Mouse (Mus musculus): ENCODE data around the gene Scn1b. TPM values are rescaled to one million over a fixed set of nuclear protein-coding genes. Genes with fewer than 3 reads are reported as not detected.

Scn1b gene
- polyA plus RNA-seq (2012; rRNA removed) = 41.6 and 48.4 TPM in 2 replicates

GRCm38 (mm10) chr7:31126851-31127724 lies at the start of gene Scn1b:
Gene Scn1b, minus strand, starts transcription at chr7:31127003.
- TF ChIP-seq POLR2A (IDR thresholded peaks at IDR 0.05; ENCODE audit: low read depth, low read length) = no peak
- no peak for TF ChIP-seq CTCF (IDR thresholded peaks at IDR 0.05; ENCODE audit: extremely low read depth, insufficient read depth, insufficient read length, insufficient replicate concordance)
- Histone ChIP-seq H3K4me1 (ENCODE audit: control insufficient read depth, insufficient read depth, insufficient read length) (peaks cover 10% of the 10 kb centered on the region), H3K27me3 (ENCODE audit: control insufficient read depth, insufficient read depth, low read length) (peaks cover 7% of the 10 kb centered on the region), H3K4me3 (ENCODE audit: extremely low read depth, insufficient read depth, insufficient read length) (peak within 1 kb of the TSS; percentile 47), H3K27ac (ENCODE audit: insufficient read depth, low read length) (0 out of 2 replicates have a peak within 1 kb of the TSS, but pooled peaks have one; percentile 27), H3K36me3 (ENCODE audit: control insufficient read depth, insufficient read depth, low read length) (peaks cover 25% of the 10 kb centered on the region)
- DNase-seq (ENCODE audit: low read depth in 1 of 2, low spot score in 2 of 2) = no peak
- WGBS = 5% methylated on average over 48 of the region's 60 CpGs

GRCm38 (mm10) chr7:31175096-31175495 lies 48.3 kb upstream of the Scn1b start:
- no peak overlapping the region for H3K4me3 ChIP-seq (ENCODE audit: extremely low read depth, insufficient read depth, insufficient read length)
- no peaks in the 10 kb centered on the region for H3K27me3 ChIP-seq (ENCODE audit: control insufficient read depth, insufficient read depth, low read length)
- no peak for DNase-seq (ENCODE audit: low read depth in 1 of 2, low spot score in 2 of 2)
- H3K27ac ChIP-seq (ENCODE audit: insufficient read depth, low read length) = no peak overlapping the region
- WGBS = 81% methylated on average over 3 of the region's 3 CpGs
- TF ChIP-seq POLR2A (IDR thresholded peaks at IDR 0.05; ENCODE audit: low read depth, low read length) (no peak), CTCF (IDR thresholded peaks at IDR 0.05; ENCODE audit: extremely low read depth, insufficient read depth, insufficient read length, insufficient replicate concordance) (no peak)
- H3K36me3 ChIP-seq (ENCODE audit: control insufficient read depth, insufficient read depth, low read length) = no peaks in the 10 kb centered on the region
- H3K4me1 ChIP-seq (ENCODE audit: control insufficient read depth, insufficient read depth, insufficient read length) = no peaks in the 10 kb centered on the region; the same call in 1 of the 2 replicates

DNA sequence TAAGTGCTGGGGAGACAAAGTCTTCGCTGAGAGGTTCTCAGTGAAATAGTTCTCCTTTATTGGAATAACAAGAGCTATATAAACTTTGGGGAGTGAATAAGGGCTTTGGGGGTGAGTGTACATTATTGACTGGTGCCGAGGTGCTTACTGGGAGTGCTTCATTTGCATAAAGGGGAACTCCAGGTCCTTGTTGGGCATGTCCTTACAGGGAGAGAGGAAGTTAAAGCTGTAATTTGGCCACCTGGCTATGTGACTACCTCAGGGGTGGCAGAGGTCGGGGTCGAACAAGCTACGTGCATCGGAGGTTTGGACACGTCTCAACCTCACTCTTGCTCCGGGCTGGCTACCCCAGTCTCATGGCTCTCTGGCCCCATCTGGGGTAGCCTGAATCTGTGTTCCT lies 47.7 kb upstream of the Scn1b start:
- DNase-seq (ENCODE audit: low read depth in 1 of 2, low spot score in 2 of 2) = no peak
- WGBS = 33% methylated on average over 8 of the region's 8 CpGs
- no peak overlapping the region for H3K27ac ChIP-seq (ENCODE audit: insufficient read depth, low read length)
- no peaks in the 10 kb centered on the region for H3K36me3 ChIP-seq (ENCODE audit: control insufficient read depth, insufficient read depth, low read length)
- no peak overlapping the region for H3K4me3 ChIP-seq (ENCODE audit: extremely low read depth, insufficient read depth, insufficient read length)
- no peak for TF ChIP-seq CTCF (IDR thresholded peaks at IDR 0.05; ENCODE audit: extremely low read depth, insufficient read depth, insufficient read length, insufficient replicate concordance)
- no peak for TF ChIP-seq POLR2A (IDR thresholded peaks at IDR 0.05; ENCODE audit: low read depth, low read length)
- H3K4me1 ChIP-seq (ENCODE audit: control insufficient read depth, insufficient read depth, insufficient read length) = no peaks in the 10 kb centered on the region; the same call in 1 of the 2 replicates
- no peaks in the 10 kb centered on the region for H3K27me3 ChIP-seq (ENCODE audit: control insufficient read depth, insufficient read depth, low read length)

DNA sequence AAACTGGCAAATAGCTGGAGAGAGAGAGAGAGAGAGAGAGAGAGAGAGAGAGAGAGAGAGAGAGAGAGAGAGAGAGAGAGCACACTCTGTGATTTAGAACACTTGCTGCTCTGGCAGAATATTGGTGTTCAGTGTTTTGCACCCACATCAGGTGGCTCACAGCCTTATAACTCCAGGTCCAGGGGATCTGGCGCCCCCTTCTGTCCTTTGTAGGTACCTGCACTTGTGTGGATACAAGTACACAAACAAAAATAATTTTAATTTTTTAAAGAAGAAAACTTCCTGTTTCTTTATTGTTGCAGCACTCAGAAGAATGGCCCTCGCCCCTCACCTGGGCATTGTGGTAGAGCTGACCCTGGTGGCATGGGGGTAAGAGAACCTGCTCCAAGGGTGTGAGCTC lies 45.4 kb upstream of the Scn1b start:
- no peak for TF ChIP-seq POLR2A (IDR thresholded peaks at IDR 0.05; ENCODE audit: low read depth, low read length)
- TF ChIP-seq CTCF (IDR thresholded peaks at IDR 0.05; ENCODE audit: extremely low read depth, insufficient read depth, insufficient read length, insufficient replicate concordance) = peak; percentile 72; the same call in 1 of the 2 replicates

GRCm38 (mm10) chr7:31170520-31170919 lies 43.7 kb upstream of the Scn1b start:
- DNase-seq (ENCODE audit: low read depth in 1 of 2, low spot score in 2 of 2) = no peak
- H3K36me3 ChIP-seq (ENCODE audit: control insufficient read depth, insufficient read depth, low read length) = no peaks in the 10 kb centered on the region
- no peaks in the 10 kb centered on the region for H3K27me3 ChIP-seq (ENCODE audit: control insufficient read depth, insufficient read depth, low read length)
- 91% methylated on average over 9 of the region's 9 CpGs for WGBS
- H3K4me3 ChIP-seq (ENCODE audit: extremely low read depth, insufficient read depth, insufficient read length) = no peak overlapping the region
- no peak overlapping the region for H3K27ac ChIP-seq (ENCODE audit: insufficient read depth, low read length)
- no peaks in the 10 kb centered on the region; the same call in 1 of the 2 replicates for H3K4me1 ChIP-seq (ENCODE audit: control insufficient read depth, insufficient read depth, insufficient read length)
- no peak for TF ChIP-seq POLR2A (IDR thresholded peaks at IDR 0.05; ENCODE audit: low read depth, low read length)
- no peak for TF ChIP-seq CTCF (IDR thresholded peaks at IDR 0.05; ENCODE audit: extremely low read depth, insufficient read depth, insufficient read length, insufficient replicate concordance)

More for the DNA sequence above, 45.4 kb upstream of the Scn1b start:
- peak in 1 of 2 experiments; percentile 65 for DNase-seq (ENCODE audit: low read depth in 1 of 2, low spot score in 2 of 2)
- no peak overlapping the region for H3K4me3 ChIP-seq (ENCODE audit: extremely low read depth, insufficient read depth, insufficient read length)
- H3K27ac ChIP-seq (ENCODE audit: insufficient read depth, low read length) = no peak overlapping the region
- H3K36me3 ChIP-seq (ENCODE audit: control insufficient read depth, insufficient read depth, low read length) = no peaks in the 10 kb centered on the region
- WGBS = 14% methylated on average over 2 of the region's 2 CpGs
- no peaks in the 10 kb centered on the region for H3K27me3 ChIP-seq (ENCODE audit: control insufficient read depth, insufficient read depth, low read length)
- H3K4me1 ChIP-seq (ENCODE audit: control insufficient read depth, insufficient read depth, insufficient read length) = no peaks in the 10 kb centered on the region; the same call in 1 of the 2 replicates

DNA sequence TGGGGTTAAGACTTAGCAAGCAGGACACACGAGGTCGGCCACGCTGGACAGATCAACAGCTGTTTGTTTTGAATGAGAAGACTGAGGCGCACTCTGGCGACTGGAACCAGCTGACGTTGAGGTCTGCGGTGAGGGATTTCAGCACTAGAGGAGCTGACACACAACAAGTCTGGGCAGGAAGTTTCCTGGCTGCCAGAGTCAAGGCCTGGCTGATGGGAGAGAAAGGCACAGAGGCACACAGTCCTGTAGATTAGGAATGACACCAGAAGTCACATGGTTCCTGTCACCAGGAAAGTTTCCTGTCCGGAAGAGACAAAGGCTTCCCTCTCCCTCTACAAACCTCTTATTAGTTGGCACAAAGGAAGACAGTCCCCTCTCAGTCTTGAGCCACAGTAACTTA lies 41.6 kb upstream of the Scn1b start:
- 7% methylated on average over 8 of the region's 8 CpGs for WGBS
- no peak overlapping the region for H3K27ac ChIP-seq (ENCODE audit: insufficient read depth, low read length)

More for the DNA sequence above, 41.6 kb upstream of the Scn1b start:
- no peaks in the 10 kb centered on the region for H3K36me3 ChIP-seq (ENCODE audit: control insufficient read depth, insufficient read depth, low read length)
- H3K4me1 ChIP-seq (ENCODE audit: control insufficient read depth, insufficient read depth, insufficient read length) = peaks cover 5% of the 10 kb centered on the region; the same call in 1 of the 2 replicates
- no peak overlapping the region for H3K4me3 ChIP-seq (ENCODE audit: extremely low read depth, insufficient read depth, insufficient read length)
- TF ChIP-seq CTCF (IDR thresholded peaks at IDR 0.05; ENCODE audit: extremely low read depth, insufficient read depth, insufficient read length, insufficient replicate concordance) (no peak), POLR2A (IDR thresholded peaks at IDR 0.05; ENCODE audit: low read depth, low read length) (no peak)
- DNase-seq (ENCODE audit: low read depth in 1 of 2, low spot score in 2 of 2) = no peak
- no peaks in the 10 kb centered on the region for H3K27me3 ChIP-seq (ENCODE audit: control insufficient read depth, insufficient read depth, low read length)
